Mouse (Mus musculus): ENCODE measurements around the gene Sez6.

GRCm38 (mm10) chr11:77983191-77983936, 52.8 kb downstream of the Sez6 start:
- no peak for TF ChIP-seq CTCF (IDR thresholded peaks at IDR 0.05; ENCODE audit: control insufficient read depth, insufficient read depth, insufficient replicate concordance, low read depth, low read length)
- no peak for TF ChIP-seq POLR2A (IDR thresholded peaks at IDR 0.05; ENCODE audit: control insufficient read depth, low read depth, low read length)

Measured in testis, adult 2 months (tissue).